Mouse (Mus musculus): ENCODE results near the gene Mbd5.
A peak's percentile ranks its signal among the peaks of the same experiment; 100 is the strongest.

Mbd5 gene

DNA sequence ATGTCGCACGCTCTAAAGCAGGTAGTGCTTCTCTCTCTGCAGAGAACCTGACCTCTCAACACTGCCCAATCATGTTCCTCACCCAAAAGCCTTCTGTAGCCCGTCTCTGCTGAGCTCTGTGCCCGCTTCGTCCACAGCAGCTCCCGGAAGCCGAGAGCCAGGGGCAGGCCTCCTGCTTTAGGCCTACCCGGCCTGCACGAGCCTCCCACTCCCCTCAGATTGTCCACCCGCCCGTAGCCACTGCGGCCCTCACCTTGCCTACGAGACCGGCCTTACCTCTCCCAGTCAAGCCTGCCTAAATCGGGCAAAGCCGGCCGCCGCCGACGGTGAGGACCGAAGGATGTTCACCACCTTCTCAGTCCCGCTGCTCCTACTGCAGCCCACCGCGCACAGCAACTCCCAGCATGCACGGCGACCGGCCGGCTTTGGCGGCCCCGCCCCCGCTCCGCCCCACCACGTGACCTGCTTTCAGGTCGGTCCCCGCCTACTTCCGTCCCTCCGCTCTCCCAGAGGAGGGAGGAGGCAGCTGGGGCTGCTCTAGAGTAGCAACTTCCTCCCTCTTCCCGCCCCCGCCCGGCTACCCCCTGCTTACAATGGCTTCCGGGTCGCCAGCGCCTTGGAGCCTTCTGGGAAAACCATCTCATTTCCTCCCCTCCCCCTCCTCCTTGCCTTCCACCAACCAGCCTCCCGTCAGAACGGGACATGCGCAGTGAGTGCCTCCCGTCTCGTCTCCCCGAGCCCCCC, at the start of gene Mbd5:
Gene Mbd5 (plus strand): TSS at position 668 of the 744 bp plus-strand sequence.
- peak; percentile 98 for DNase-seq (ENCODE audit: extremely low spot score)

GRCm38 (mm10) chr2:48908866-48909265, 40.4 kb upstream of the Mbd5 start:
- DNase-seq (ENCODE audit: extremely low spot score) = no peak

- DNase-seq (ENCODE audit: extremely low spot score) = no peak
Observed at GRCm38 (mm10) chr2:48914185-48914584, 35.1 kb upstream of the Mbd5 start.

DNA sequence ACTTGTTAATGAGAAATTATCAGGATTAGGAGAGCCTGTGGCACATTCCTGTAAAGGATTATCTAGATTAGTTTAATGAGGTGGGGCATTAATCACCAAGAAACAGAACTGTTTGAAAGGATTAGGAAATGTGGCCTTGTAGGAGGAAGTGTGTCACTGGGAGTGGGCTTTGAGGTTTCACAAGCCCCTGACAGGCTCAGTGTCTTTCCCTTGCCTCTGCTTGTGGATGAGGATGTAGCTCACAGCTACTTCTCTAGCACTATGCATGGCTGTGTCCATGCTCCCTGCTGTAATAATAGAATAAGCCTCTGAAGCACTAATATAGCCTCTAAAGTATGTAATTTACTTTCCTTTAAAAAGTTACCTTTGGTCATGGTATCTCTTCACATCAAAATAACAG, 33.5 kb upstream of the Mbd5 start:
- no peak for DNase-seq (ENCODE audit: extremely low spot score)

DNA sequence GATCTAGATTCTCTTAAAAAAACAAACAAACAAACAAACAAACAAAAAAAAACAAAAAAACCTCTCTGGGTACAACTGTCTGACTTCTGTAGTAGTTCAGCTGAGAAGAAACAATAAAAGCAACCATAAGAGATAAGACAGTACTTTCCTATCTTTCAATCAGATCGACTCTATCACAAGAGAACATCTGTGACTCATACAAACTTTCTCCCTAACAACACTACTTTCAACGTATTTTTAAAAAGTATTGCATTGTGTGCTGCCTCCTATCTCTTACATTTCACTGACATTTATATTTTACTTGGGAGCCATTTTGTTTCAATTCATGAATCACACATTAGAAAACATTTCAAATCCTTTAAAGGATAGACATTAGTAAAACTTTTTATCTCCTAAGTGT, 14.2 kb upstream of the Mbd5 start:
- DNase-seq (ENCODE audit: extremely low spot score) = no peak

DNA sequence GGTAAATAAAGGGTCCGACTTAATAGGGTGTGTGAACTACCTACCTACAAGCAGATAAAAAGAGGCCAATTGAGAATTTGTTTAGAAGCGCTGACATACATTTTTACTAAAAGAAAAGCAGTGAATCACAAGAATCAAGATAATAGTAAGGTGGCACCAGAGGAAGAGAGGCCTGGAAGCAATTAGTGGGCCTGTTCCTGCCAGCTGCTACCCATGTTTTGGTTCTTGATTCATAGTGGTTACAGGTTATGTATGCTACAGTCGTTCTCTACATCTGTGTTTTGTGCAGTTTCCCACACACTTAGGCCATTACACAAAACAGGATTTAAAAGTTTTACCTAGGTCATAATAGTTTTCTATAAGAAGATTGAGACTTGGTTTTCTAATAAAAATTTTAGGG, 1.5 kb upstream of the Mbd5 start:
- DNase-seq (ENCODE audit: extremely low spot score) = no peak

- no peak for DNase-seq (ENCODE audit: extremely low spot score)
Observed at GRCm38 (mm10) chr2:48949743-48950251, 489 bp downstream of the Mbd5 start.

DNA sequence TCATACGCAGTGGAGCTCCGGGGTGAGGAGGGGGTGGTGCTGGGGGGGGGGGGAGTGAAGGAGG, 776 bp downstream of the Mbd5 start, which contains the start of gene Orc4:
Gene Orc4 (minus strand): TSS at position 26 of the 64 bp plus-strand sequence.
- DNase-seq (ENCODE audit: extremely low spot score) = no peak

DNA sequence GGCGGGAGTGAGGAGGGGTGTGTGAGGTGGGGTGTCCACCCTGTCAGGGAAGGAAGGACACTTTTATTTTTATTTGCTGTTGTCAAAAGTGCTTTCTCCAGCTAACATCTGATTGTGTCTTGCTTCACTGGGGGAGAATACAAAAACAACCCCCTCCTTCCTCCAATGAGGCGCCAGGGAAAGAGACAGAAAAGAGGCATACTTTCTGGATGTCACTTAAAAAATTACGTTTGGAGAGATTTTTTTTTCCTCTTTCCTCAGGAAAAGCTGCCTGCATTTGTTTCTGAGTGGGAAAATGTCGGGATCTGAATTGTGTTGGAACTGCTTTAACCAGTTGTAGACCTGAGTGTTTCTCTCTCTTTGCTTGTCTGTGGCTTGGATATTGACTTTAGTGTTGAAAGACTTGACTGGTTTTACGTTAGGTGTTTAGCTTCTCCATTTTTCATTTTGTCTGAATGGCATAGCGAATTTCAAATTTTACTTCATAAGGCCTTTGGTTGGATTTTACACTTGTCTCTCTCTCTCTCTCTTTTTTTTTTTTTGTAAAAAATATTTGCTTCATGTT, 1.1 kb downstream of the Mbd5 start:
- DNase-seq (ENCODE audit: extremely low spot score) = no peak

- DNase-seq (ENCODE audit: extremely low spot score) = no peak
Observed at GRCm38 (mm10) chr2:48956591-48956990, 7.3 kb downstream of the Mbd5 start.

DNA sequence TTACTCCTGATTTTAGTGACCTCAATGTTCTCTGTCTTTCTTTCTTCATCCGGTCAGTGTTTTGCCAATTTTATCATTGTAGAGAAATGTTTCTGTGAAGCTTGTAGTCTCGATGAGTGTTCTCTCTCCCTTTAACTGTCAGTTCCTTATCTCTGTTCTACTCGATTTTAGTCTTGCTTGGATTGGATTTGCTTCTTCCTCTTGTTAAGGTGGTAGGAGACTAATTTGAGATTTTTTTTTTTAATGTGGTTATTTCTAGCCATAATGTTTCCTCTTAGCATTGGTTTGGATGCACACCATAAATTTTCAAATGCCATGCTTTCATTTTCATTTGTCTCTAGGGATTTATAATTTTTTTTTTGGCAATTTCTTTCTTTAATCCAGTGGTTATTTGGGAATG, 29.6 kb downstream of the Mbd5 start:
- no peak for DNase-seq (ENCODE audit: extremely low spot score)

DNA sequence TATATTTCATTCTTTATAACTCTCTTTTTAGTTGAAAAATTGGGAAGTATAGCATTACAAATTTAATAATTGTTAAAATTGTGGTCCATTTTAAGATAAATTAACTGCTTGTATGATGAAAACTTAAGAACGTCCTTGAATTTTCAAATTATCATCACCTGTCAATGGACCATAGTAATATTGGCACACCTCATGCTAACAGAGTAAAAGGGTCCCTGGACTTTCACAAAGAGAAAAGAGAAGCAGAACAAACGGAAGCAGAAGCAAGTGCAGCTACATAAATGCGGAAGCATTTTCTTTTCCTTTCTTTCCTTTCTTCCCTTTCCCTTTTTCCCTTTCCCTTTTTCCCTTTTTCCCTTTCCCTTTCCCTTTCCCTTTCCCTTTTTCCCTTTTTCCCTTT, 41.0 kb downstream of the Mbd5 start:
- DNase-seq (ENCODE audit: extremely low spot score) = no peak

DNA sequence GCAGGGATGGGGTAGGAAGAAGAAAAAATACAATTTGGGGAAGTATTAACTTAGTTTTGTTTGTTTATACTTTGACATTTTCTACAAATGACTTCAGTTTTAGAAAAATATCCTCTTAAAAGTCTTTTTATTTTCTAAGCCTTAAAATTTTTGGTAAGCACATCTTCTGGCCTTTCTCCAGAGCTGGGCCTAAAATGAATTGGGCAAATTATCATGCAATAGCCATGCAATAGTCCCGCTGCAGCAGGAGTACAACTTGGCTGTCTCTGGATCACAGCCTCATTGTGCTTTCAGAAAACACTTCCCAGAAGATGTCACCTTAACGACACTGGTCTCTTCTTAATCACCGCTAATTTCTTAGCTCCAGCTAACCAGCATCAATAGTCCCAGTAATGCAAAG, 91.2 kb downstream of the Mbd5 start:
- DNase-seq (ENCODE audit: extremely low spot score) = no peak

- DNase-seq (ENCODE audit: extremely low spot score) = no peak
Observed at GRCm38 (mm10) chr2:49050030-49050429, 100.7 kb downstream of the Mbd5 start.

- DNase-seq (ENCODE audit: extremely low spot score) = no peak
Observed at GRCm38 (mm10) chr2:49067886-49068285, 118.6 kb downstream of the Mbd5 start.

DNA sequence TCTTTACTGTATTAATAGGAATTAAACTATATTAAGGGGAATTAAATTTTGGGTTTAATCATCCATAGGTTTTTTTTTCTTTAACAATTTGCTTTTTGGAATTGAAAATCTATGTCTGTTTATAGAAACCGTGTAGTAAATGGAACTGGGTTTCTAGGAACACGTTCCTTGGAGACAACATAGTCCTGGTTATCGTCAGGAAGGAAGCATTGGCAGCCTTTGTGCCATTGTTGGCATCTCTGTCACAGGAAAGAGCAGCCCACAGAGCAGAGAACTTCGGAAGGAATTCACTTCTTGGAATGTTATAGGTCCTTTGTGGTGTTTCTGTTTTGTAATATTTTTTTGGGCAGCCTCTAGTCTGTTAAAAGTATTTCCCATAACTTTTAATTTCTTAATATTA, 135.7 kb downstream of the Mbd5 start:
- DNase-seq (ENCODE audit: extremely low spot score) = no peak

- no peak for DNase-seq (ENCODE audit: extremely low spot score)
Observed at GRCm38 (mm10) chr2:49090771-49091170, 141.5 kb downstream of the Mbd5 start.

DNA sequence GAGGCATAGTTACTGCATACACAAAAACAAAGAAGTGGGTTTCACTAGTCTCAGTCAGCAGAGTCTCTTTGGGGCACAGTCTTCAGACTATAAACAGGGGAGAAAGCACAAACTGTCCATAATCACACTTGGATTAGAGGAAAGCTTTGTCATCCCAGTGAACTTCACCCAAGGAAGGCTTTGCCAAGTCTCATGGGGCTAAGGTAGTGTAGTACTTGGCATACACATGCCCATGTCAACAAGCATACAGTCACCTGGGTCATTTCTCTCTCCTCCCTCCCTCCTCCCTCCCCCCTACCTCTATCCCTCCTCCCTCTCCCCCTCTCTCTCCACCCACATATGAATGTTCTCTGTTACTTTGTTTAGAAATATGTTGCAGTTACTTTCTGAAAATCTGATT, 147.5 kb downstream of the Mbd5 start:
- no peak for DNase-seq (ENCODE audit: extremely low spot score)

DNA sequence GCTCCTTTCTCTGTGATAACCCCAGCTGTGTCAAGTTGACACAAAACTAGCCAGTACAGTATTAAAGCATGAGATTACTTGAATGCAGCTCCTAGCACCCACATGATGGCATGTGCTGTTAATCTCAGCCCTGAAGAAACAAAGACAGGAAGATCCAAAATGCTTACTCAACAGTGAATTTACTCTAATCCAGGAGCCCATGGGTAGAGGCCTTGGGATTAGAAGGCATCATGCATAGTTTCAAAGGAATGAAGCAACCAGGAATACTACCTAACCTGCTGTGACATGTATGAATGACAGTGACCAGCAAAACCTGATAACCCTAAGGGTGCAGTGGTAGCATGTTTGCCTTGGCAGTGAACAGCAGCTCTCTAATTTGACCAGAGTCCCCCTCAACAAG, 159.6 kb downstream of the Mbd5 start:
- no peak for DNase-seq (ENCODE audit: extremely low spot score)

DNA sequence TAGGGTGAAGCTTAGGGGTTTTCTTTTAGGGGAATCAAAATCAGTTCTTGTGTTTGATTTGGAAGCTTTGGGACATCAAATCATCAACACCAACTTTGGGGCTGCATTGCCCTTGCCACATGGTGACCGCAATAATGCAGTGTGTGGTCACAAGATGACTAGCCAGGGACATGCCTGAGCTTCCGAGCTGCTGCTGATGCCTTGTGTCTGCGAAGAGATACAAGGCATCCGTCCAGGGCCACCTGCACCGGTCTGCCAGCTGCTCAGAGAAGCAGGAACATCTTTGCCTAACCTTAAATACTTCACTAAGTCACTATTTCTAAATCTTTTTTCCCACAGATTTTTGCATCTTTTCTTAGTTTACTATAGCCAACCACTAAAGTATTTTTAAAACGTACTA, 170.6 kb downstream of the Mbd5 start:
- no peak for DNase-seq (ENCODE audit: extremely low spot score)

DNA sequence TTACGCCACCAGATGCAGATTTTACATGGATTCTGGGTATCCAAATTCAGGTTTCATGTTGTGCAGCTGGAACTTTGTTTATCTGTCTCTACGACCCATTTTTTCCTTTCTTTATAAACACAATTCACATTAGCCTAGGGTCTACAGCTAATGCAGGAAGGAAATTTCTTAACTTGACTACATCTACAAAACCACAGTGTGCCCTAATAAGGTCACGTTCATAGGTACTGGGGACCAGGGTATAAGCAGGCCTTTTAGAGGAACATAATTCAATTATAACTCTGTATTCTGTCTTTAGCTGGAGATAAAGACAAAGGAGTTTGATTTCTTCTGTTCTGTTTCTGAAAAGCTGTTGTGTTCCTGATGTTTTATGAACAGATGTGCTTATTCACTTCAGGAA, 172.3 kb downstream of the Mbd5 start:
- DNase-seq (ENCODE audit: extremely low spot score) = no peak

DNA sequence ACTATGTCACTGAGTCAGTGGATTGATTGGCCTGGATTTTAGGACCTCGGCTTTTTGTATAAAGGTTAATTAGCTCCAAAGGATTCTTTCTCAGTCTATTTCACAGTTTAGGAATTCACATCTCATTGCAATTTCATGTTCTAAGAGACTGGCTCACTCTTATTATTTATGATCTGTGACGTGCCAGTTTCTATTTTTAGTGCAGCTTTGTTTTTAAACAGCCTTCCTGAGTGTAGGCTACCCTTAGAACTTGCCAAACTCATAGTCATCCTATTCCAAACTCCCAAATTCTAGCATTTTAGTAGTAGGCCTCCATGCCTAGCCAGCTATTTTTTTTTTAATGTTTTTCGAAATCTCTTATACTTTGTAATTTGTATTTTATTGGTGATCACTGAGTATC, 192.9 kb downstream of the Mbd5 start:
- DNase-seq (ENCODE audit: extremely low spot score) = no peak

GRCm38 (mm10) chr2:49153649-49154048, 204.3 kb downstream of the Mbd5 start:
- no peak for DNase-seq (ENCODE audit: extremely low spot score)

- DNase-seq (ENCODE audit: extremely low spot score) = no peak
Observed at GRCm38 (mm10) chr2:49160232-49160947, 211.1 kb downstream of the Mbd5 start.

Measured in embryo, embryonic 9.5 days (tissue).